Mouse (Mus musculus): ENCODE results near the gene Vwa7. TPM values are rescaled to one million over a fixed set of nuclear protein-coding genes. Genes with fewer than 3 reads are reported as not detected.
"Not testable (repeated sequence)": the region's sequence is repeated elsewhere in the genome, so short reads cannot be mapped to it uniquely, and the experiment has no call there.

Gene Vwa7
- polyA plus RNA-seq, 1 experiment from 2014 or later: 0.20 TPM

DNA sequence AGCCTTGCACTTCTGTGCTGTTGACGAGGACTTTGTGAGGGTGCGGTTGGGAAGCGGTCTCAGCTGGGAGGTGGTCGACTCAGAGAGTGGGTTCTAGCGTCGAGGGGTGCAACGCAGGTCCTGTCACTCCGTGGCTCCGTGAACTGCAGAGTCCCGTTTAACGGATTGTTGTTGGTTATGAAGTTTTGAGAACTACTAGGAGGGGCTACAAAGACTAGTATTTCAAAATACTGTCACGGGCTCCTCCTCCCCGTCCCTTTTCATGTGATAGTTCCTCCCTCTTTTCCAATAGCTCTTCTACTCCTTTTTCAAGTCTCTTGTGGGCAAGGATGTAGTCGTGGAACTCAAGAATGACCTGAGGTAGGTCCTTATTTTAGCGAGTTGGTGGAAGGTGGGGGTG is 34.1 kb upstream of the Vwa7 start:
- WGBS: under 1% methylated on average over 15 of the region's 15 CpGs
- no peaks in the 10 kb centered on the region for H3K27me3 ChIP-seq
- H3K36me3 ChIP-seq: peaks cover 21% of the 10 kb centered on the region
- peaks cover 27% of the 10 kb centered on the region for H3K4me1 ChIP-seq (replicated peaks)
- no peaks in the 10 kb centered on the region for H3K9me3 ChIP-seq
- H3K9ac ChIP-seq (replicated peaks): peak overlapping the region; percentile 88
- H3K4me2 ChIP-seq (replicated peaks): peak overlapping the region; percentile 82
- peak overlapping the region; percentile 96 for H3K27ac ChIP-seq
- no peak; the same call in 1 of the 2 replicates for ATAC-seq
- peak overlapping the region; percentile 85 for H3K4me3 ChIP-seq (replicated peaks)

DNA sequence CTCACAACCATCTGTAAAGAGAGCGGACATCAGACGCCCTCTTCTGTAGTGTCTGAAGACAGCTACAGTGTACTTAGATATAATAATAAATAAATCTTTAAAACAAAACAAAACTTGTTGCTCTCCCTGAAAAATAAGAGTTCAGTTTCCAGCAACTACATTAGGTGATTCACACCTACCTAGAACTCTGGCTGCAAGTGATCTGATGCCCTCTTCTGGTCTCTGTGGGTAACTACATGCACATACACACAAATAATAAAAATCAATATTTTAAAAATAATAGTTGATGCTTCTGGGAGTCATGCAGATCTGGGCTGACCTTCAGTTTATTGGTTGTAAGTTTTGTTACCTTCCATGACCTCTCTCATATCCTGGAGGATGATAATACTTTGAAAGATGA is 32.2 kb upstream of the Vwa7 start:
- WGBS: 69% methylated on average over 2 of the region's 2 CpGs
- Histone ChIP-seq H3K4me1 (replicated peaks) (peaks cover 27% of the 10 kb centered on the region), H3K4me2 (replicated peaks) (no peak overlapping the region), H3K36me3 (peaks cover 25% of the 10 kb centered on the region), H3K9ac (replicated peaks) (no peak overlapping the region), H3K27ac (no peak overlapping the region), H3K27me3 (no peaks in the 10 kb centered on the region), H3K4me3 (replicated peaks) (no peak overlapping the region), H3K9me3 (no peaks in the 10 kb centered on the region)
- no peak for ATAC-seq

DNA sequence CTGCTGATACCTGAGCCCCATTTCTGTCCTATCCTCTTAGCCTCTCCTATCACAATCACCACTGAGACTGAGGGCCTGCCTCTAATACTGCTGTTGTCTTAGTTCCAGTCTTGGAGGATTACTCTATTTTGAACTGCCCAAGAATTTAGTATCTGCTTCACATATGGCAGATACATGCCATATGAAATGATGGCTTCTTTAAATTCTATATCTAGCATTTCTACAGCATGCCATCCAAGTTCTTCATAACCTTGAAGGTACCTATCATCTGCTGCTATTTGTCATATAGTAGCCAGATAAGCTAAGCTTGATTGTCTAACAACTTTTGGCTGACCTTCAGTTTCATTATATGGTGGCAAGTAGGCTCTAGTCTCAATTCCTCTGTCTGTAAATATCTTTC is 21.6 kb upstream of the Vwa7 start:
- Histone ChIP-seq H3K9me3 (no peaks in the 10 kb centered on the region), H3K36me3 (peaks cover 14% of the 10 kb centered on the region; the same call in 1 of the 2 replicates), H3K4me2 (replicated peaks) (no peak overlapping the region), H3K9ac (replicated peaks) (no peak overlapping the region), H3K4me3 (replicated peaks) (no peak overlapping the region), H3K4me1 (replicated peaks) (peaks cover 19% of the 10 kb centered on the region), H3K27me3 (no peaks in the 10 kb centered on the region), H3K27ac (no peak overlapping the region)
- no peak for ATAC-seq

DNA sequence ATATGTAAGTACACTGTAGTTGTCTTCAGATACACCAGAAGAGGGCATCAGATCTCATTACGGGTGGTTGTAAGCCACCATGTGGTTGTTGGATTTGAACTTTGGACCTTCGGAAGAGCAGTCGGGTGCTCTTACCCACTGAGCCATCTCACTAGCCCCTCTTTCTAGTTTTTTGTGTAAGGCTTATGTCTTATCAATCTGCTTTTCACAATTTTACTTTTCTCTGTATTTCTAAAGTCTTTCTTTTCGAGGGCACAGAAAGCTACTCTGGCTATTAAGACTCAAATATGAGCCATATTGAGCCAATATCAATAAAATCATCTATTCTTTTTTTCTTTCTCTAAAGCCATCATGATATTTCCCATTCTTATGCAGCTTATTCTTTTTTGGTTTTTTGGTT is 21.2 kb upstream of the Vwa7 start:
- H3K4me3 ChIP-seq (replicated peaks); H3K4me2 ChIP-seq (replicated peaks); H3K9ac ChIP-seq (replicated peaks); H3K27ac ChIP-seq; H3K9me3 ChIP-seq; ATAC-seq; H3K27me3 ChIP-seq: not testable (repeated sequence)
- 95% methylated on average over 4 of the region's 4 CpGs for WGBS
- Histone ChIP-seq H3K4me1 (replicated peaks) (peaks cover 23% of the 10 kb centered on the region), H3K36me3 (peaks cover 14% of the 10 kb centered on the region; the same call in 1 of the 2 replicates)

DNA sequence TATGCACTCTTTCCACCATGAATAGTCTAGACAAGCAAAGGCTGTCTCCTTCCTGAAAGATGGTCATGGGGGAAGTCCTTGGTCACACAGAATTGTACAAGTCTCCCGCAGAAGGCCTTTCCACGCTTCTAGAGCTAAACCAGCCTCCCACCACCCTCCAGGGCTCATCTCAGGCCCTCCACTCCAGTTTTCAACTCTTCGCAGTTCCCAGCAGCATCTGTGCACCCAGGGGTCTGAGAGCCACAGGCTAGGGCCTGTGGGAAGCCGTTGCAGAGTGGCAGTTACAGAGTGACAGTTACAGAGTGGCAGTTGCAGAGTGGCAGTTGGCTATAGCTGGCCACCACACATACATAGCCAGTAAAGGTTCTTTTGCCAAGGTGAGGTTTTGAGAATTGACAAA is 20.5 kb upstream of the Vwa7 start:
- H3K4me1 ChIP-seq (replicated peaks): peaks cover 23% of the 10 kb centered on the region
- ATAC-seq; H3K27ac ChIP-seq; H3K4me2 ChIP-seq (replicated peaks); H3K36me3 ChIP-seq; H3K27me3 ChIP-seq; H3K9me3 ChIP-seq; H3K4me3 ChIP-seq (replicated peaks); H3K9ac ChIP-seq (replicated peaks): not testable (repeated sequence)
- 96% methylated on average over 4 of the region's 4 CpGs for WGBS

DNA sequence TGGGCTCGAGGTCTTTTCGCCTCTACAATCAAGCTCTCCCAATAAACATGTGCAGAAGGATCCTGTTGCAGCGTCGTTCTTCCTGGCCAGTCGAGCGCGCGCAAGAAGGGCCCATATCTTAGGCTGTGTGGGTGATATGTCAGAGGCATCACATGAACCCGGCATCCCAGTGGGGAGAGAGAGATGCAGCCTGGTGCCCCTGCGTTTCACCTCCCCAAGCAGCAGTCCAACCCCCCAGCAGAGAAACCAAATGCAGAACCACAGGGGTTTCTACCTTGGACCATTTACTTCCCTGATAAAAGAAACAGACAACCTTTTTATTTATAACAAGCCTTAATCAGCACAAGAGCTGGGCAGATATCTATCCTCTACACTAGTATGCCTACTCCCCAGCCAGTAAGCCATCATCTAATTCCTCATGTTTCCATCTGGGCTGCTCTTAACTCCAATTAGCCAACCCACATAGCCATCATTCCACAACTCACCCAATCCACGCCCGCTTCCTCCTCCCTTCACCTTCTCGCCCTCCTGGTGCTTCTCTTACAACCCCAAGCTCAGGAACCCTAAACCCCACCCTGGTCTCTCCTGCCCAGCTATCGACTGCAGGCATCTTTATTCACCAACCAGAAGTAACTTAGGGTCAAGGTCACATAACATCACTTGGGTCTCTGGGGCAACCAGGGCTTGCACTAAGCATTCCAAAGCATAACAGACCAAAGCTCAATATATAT is 19.8 kb upstream of the Vwa7 start:
- Histone ChIP-seq H3K4me2 (replicated peaks) (no peak overlapping the region; the same call in 1 of the 2 replicates), H3K9me3 (no peaks in the 10 kb centered on the region), H3K27me3 (no peaks in the 10 kb centered on the region), H3K9ac (replicated peaks) (no peak overlapping the region), H3K4me1 (replicated peaks) (peaks cover 26% of the 10 kb centered on the region), H3K27ac (no peak overlapping the region), H3K36me3 (0 out of 2 replicates have a peak, but pooled peaks cover 2% of the 10 kb centered on the region), H3K4me3 (replicated peaks) (no peak overlapping the region)
- no peak for ATAC-seq
- 89% methylated on average over 14 of the region's 14 CpGs for WGBS

DNA sequence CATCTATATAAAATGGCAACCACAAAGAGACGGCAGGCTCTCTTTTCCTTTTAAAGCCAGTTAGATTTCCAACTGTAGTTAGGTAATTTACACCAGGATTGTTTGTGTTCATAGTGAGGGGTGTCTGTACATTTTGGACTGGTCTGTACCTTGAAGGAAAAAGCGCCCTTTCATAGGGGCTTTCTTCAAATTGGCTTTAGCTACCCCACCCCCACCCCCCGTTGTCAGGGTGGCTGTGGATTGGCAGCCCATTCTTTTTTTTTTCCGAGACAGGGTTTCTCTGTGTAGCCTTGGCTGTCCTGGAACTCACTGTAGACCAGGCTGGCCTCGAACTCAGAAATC is 19.3 kb upstream of the Vwa7 start:
- Histone ChIP-seq H3K9ac (replicated peaks) (no peak overlapping the region), H3K4me2 (replicated peaks) (no peak overlapping the region), H3K9me3 (no peaks in the 10 kb centered on the region), H3K4me1 (replicated peaks) (peaks cover 31% of the 10 kb centered on the region), H3K27me3 (no peaks in the 10 kb centered on the region), H3K27ac (no peak overlapping the region), H3K4me3 (replicated peaks) (no peak overlapping the region), H3K36me3 (0 out of 2 replicates have a peak, but pooled peaks cover 2% of the 10 kb centered on the region)
- 89% methylated on average over 5 of the region's 5 CpGs for WGBS
- no peak for ATAC-seq

DNA sequence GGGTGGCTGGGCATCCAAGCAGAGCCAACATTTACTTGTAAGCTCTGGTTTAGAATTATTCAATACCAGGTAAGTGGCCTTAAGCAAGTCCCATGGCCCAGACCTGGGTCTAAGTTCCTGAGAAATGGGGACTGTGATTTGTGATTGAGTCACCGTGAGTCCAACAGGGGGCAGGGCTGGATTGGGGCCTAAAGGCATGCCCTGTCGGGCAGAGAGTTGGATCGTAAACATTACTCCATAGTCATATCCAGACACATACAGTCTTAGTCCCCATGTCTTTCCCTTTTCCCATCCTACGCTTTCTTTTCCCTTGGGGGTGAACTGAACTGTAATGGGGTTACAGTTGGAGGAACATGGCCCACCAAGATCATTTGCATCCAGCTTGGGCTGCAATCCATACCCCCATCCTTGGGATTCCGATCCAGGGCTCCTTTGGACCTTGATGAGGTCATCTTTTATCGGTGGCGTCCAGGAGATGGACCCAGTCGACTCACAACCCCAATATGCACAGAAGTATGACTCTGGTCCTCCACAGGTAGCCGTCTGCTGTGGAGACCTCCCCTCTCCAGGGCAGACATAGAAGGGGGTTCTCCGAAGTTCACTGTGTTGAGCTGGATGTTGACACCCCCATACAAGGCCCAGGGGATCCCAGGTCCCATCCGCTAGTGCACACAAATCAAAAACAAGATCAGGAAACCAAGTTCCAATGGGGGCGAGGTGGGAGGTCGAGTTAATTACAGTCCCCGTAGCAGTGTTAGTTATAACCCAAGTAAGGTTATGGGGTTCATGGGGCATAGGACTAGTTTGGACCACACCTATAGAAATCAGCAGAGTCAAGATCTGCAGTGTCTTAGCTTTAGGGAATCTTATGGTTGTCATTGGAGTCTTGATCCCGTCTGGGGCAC is 17.6 kb upstream of the Vwa7 start:
- H3K27me3 ChIP-seq: no peaks in the 10 kb centered on the region
- WGBS: 94% methylated on average over 15 of the region's 15 CpGs
- H3K36me3 ChIP-seq: 0 out of 2 replicates have a peak, but pooled peaks cover 2% of the 10 kb centered on the region
- no peak overlapping the region for H3K9ac ChIP-seq (replicated peaks)
- no peaks in the 10 kb centered on the region for H3K9me3 ChIP-seq
- no peak for ATAC-seq
- H3K4me1 ChIP-seq (replicated peaks): peaks cover 46% of the 10 kb centered on the region
- H3K27ac ChIP-seq: no peak overlapping the region
- H3K4me3 ChIP-seq (replicated peaks): no peak overlapping the region
- H3K4me2 ChIP-seq (replicated peaks): peak overlapping the region; percentile 51

DNA sequence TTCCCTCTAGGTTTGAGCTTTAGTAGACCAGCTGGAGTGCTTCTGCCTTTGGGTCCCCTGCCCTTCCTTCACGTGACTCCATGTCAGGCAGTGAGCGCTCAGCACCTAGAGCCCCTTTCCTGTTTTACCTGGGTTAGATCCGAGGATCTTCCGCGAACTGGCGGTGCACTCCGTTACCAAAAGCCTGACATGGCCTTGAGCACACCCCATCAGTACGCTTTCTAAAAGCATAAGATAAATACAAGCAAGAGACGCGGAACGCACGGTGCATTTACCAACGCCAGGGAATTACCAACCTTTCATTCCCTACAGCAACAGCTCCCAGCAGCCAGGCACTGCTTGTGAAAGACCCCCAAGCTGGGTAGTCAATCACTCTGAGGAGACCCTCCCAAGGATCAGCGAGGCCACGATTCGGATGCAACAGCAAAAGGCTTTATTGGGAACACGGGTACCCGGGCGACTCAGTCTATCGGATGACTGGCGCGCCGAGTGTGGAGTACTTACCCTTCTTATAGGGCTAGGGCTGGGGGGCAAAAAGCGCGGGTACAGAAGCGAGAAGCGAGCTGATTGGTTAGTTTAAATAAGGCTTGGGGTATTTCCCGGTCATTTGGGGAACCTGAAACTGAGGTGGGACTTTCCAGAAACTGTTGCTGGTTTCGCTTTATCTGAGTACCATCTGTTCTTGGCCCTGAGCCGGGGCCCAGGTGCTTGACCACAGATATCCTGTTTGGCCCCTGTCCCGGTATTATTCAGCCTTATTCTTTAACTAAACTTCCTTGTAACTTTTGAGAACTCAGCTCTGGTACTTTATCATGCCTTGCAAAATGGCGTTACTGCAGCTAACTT is 16.3 kb upstream of the Vwa7 start:
- peak overlapping the region; percentile 96; the same call in 1 of the 2 replicates for H3K27ac ChIP-seq
- H3K9me3 ChIP-seq, H3K27me3 ChIP-seq, ATAC-seq: not testable (repeated sequence)
- H3K36me3 ChIP-seq: peaks cover 14% of the 10 kb centered on the region
- WGBS: 26% methylated on average over 30 of the region's 32 CpGs
- peak overlapping the region; percentile 100 for H3K4me2 ChIP-seq (replicated peaks)
- H3K9ac ChIP-seq (replicated peaks): peak overlapping the region; percentile 97
- H3K4me1 ChIP-seq (replicated peaks): peaks cover 46% of the 10 kb centered on the region
- H3K4me3 ChIP-seq (replicated peaks): peak overlapping the region; percentile 94

DNA sequence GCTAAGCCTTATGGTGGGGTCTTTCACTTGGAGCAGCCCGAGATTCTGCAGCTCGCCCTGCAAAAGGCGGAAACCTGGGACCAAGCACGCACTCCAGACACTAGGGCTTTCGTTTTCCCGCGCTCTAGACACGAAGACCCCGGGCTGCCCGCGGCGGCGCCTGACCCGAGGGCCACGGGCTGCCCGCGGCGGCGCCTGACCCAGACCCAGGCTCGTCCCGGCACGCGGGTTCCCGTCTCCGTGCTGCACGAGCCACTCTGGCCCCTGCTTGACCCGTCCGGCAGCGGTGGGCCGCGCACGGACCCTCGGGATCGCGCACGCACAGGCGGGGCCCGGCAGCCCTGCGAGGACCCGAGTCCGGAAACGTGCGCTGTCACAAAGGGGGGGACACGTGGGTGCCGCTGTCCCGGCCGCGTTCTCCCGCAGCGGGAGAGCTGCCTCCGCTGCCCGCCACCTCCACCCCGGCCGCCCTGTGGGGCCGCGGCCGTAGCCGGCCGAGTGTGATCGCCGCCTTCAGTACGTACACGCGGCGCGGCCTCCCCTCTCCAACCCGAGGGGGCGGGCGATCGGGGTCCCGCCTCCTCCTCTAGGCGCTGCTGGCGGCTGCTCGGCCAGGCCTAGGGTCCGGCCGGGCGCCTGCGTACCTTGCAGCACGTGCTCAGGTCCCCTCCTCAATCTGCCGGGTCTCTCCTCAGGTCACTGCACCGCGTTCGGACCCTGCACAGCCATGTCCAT is 15.5 kb upstream of the Vwa7 start, which contains the start of gene Vars:
Gene Vars (plus strand): TSS at position 271 of the 735 bp plus-strand sequence.
- Histone ChIP-seq H3K27me3 (no peaks in the 10 kb centered on the region), H3K4me2 (replicated peaks) (peak within 1 kb of the TSS; percentile 100), H3K4me3 (replicated peaks) (peak within 1 kb of the TSS; percentile 94), H3K27ac (peak within 1 kb of the TSS; percentile 96), H3K4me1 (replicated peaks) (peaks cover 46% of the 10 kb centered on the region), H3K9ac (replicated peaks) (peak within 1 kb of the TSS; percentile 97), H3K9me3 (no peaks in the 10 kb centered on the region), H3K36me3 (peaks cover 21% of the 10 kb centered on the region)
- under 1% methylated on average over 71 of the region's 83 CpGs for whole genome bisulfite sequencing
- peak; percentile 93 for ATAC-seq

Measured in midbrain, embryonic 13.5 days (tissue).